Mouse (Mus musculus) heart, adult 2 months (tissue): ENCODE measurements at regions not wholly inside any gene's neighbourhood (a gene's known extent, or its start where the extent isn't known, plus 50 kb on each side); places are given as distances from the start of the nearest gene placed in this dataset.

Experiments used
- CTCF ChIP-seq: fragments of 200-600 bp; IDR thresholded peaks from 2 replicates; pipeline ENCODE4 v1.8.1; 2022; ENCODE audit warnings: antibody characterized with exemption, mild to moderate bottlenecking, moderate library complexity
- EP300 ChIP-seq: fragments of 200-500 bp; IDR thresholded peaks from 2 replicates; pipeline ENCODE4 v1.6.1; 2011; ENCODE audit warnings: low read depth, low read length, control low read depth; ENCODE audit not compliant: insufficient read depth
- POLR2A ChIP-seq: fragments of 200-500 bp; IDR thresholded peaks from 2 replicates; pipeline ENCODE4 v1.6.1; 2011; ENCODE audit warnings: mild to moderate bottlenecking, low read depth, low read length, control low read depth; ENCODE audit not compliant: insufficient read depth

- TF ChIP-seq POLR2A (no peak), CTCF (no peak), EP300 (no peak)
These were observed 1358.6 kb upstream of the Sel1l start for GRCm38 (mm10) chr12:93207596-93207995.
